Mouse (Mus musculus) neural tube, postnatal 0 days (tissue): ENCODE measurements around the gene Rpap2. TPM values are rescaled to one million over a fixed set of nuclear protein-coding genes. Genes with fewer than 3 reads are reported as not detected.

ENCODE experiments used
- polyA plus RNA-seq: library from polyadenylated mRNA; unstranded; fragments of >200 nt; fragmentation: Nextera tagmentation; extraction: Ambion mirVana; gene quantifications from 2 replicates; pipeline ENCODE4 v1.2.1, GENCODE M21; 2015

Gene Rpap2
- 20.3 and 21.7 TPM in 2 replicates for polyA plus RNA-seq

DNA sequence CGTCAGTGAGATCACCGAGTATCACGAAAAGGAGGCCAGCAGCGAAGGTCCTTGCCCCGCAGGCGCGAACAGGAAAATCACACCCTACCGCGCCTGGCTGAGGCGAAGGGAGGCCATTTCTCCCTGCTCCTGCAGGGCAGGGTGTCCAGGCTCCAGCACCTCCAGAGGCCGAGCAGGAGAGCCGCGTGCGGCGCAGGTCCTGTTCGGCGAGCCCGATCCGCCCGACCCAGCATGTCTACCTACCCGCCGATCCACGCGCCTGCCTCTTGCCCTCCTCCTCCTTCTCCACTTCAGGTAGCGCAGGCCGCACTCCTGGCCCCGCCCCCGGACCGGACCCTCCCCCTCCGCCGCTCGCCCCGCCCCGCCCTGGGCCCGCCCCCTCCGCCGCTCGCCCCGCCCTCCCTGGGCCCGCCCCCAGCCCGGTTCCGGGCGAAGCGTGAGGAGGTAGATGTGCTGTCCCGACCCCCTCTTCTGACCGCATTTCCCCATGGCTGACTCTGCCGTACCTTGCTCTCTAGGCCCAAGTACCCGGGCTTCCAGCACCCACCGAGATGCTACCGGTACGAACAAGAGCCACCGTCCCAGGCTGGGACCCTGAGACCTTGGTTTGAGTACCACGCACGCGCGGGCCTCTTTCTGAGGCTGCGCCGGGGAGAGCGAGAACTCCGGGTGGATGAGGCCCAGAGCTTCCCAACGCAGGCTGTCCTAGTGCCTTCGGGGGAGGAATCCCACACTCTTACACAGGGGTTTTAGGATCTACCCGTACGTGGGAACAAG is at the start of gene Rpap2, which contains the start of gene Glmn:
Gene Rpap2, plus strand, starts transcription at position 73 of the 777 bp plus-strand sequence.
Gene Glmn, minus strand, starts transcription at position 588 of the 777 bp plus-strand sequence.

Other genes with a start within 250 kb of the Rpap2 start
- 6.1 and 7.8 TPM in 2 replicates for gene Ephx4, start 194.6 kb upstream of the Rpap2 start, polyA plus RNA-seq
- gene Lpcat2b, start 165.8 kb upstream of the Rpap2 start, polyA plus RNA-seq = not detected in 2 replicates
- 23.2 and 23.9 TPM in 2 replicates for gene Btbd8, start 159.4 kb upstream of the Rpap2 start, polyA plus RNA-seq
- gene Gm42669, start 89.8 kb upstream of the Rpap2 start, polyA plus RNA-seq = 0.43 and 0.48 TPM in 2 replicates
- gene 1700028K03Rik, start 62.7 kb upstream of the Rpap2 start, polyA plus RNA-seq = 0.17 and 0.21 TPM in 2 replicates
- gene Glmn, start 515 bp downstream of the Rpap2 start, polyA plus RNA-seq = 28.7 and 36.0 TPM in 2 replicates
- gene Gfi1, start 128.7 kb downstream of the Rpap2 start, polyA plus RNA-seq = not detected in 2 replicates
- gene Ube2d2b, start 232.7 kb downstream of the Rpap2 start, polyA plus RNA-seq = 0.26 and 0.27 TPM in 2 replicates